Mouse (Mus musculus) fat pad, adult 2 months (tissue): Measurements from ENCODE around the gene Zbtb16.

Experiments
- DNase-seq: peaks from one replicate; pipeline ENCODE4 v3.0.0-alpha.2; 2011; ENCODE audit warnings: low read depth, low spot score; ENCODE audit errors: extremely low read depth

Gene Zbtb16

DNA sequence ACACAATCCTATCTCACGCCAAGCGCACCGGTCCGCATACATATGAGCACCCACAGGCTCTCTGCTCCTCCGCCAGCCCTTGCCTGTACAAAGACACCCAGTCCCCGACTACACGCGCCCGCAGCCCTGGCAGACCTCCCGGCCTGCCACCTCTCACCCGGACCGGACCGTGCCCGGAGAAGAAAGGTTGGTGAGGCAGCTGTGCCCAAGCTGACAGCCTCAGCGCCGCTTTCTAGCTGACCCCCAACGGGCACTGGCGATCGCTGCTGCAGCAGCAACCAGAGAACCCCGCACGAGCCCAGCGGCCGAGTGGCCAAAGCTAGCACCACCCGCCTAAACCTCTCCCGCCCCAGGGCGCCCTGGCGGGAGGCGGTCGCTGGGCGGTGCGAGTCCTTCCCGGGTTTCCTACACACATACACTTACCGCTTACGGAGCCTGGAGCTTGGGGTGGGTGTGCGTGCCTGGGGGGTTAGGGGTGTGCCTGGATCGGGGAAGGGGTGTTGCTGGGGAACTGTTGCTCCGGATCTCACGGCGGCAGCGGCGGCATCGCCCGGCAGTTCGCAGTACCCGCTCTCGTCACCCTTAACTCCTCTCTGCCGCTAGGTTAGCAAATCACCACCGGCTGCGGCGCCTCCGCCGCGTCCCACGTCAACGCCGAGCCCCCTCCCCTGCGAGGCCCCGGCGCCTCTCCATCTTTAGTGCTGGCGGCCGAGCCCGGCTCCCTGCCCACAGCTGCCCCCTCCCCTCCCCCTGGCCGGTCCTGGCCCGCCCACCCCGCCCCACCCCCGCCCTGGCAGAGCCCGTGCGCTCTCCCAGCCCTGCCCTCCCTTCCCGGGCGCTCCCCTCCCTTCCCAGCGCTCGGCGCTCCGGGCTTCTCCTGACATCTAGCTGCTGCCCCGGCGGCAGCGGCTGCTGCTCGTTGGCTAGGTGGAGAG is at the start of gene Zbtb16:
Gene Zbtb16 (minus strand): TSS at position 592 of the 935 bp plus-strand sequence.
- no peak for DNase-seq

DNA sequence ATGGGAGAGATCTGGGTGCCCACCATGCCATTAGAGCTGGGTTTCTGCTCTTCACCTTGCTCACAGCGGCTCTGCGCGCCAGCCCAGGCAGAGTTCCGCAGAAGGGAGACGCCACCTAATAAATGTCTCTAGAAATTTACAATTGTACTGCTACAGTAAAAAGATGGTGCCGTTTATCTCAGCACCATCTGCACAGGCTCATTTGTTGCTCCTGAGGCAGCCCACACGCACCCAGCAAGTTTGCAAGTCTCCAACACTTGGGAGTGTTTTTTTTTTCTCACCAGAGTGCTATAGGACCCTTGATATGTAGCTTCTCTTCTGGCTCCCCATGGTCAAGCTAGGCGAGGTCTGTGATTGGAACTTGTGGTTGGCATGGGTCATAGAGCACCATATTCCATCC is 36.9 kb upstream of the Zbtb16 start:
- DNase-seq = no peak

DNA sequence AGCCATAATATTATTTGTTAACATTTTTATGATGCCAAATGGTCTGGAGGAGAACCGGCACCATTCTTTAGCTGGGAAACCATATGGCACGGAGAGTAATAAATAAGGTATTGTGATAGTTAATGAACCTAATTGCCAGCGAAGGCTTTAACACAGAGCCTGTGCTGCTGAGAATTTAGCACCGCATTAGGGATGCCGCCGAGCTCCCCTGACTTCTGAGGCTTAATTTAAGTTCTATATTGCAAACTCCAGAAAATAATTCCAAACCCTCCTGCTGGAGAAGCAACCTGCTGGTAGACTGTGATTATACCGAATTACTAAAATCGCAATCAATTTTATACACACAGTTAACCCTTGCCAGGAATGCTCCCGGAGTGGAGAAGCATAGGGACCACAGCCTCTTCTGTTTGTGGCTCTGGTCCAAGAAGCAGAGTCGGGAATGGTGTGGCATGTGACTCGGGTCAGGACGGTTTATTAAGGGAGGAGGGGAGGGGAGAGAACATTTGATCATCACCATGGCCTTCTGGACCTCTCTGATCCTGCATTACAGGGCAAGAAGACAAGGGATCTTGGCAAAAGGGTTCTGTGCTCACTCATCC is 30.6 kb upstream of the Zbtb16 start:
- no peak for DNase-seq

DNA sequence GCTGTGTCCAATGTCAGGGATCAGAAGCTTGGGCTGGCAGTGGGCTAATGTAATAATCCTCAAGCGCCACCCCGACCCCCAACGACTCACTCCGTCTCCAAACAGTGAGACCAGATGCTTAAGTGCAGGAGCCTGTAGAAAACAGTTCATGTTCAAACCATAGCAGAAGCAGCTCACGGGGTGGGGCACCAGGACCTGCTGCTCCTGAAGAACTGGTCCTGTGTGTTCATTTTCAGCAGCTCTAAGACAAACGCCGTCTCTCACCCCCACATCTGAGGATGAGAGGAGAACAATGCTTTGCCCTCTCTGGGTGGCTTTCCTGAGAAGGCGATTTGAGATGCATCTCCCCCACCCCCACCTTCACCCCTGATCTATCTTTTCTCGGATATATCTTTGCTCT is 29.2 kb upstream of the Zbtb16 start:
- no peak for DNase-seq

DNA sequence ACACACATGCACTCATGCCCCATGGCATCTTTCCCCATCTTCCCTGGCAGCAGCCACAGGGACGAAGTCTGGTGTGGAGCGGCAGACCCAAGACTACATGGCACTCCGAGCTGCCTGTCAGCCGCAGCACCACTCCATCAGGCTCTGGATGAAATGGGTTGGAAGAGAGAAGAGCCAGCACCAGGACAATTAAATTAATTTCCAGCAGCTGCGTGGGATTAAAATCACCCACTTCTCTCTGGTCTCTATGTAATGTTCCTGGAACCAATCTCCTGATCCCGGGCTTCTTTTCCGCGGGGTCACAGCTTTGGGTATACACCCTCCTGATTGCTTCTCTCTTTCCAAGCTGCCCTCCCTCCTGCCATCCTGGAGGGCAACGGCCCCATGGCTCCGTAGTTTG is 25.5 kb upstream of the Zbtb16 start:
- DNase-seq = no peak

DNA sequence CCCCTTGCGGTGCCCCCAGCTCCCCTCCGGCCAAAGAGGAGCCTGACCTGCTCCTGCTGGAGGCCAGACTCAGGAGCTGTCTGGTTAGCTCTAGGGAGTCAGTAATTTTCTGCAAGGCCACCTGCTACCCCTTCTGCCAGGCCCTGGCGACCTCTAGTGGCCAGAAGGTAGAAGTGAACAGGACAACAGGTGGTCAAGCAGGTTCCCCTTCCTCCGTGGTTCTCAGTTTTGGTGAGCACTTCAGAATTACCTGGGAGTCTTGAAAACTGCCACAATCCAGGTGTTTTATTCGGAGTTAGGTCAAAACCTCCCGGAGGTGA is 24.5 kb upstream of the Zbtb16 start:
- DNase-seq = no peak

DNA sequence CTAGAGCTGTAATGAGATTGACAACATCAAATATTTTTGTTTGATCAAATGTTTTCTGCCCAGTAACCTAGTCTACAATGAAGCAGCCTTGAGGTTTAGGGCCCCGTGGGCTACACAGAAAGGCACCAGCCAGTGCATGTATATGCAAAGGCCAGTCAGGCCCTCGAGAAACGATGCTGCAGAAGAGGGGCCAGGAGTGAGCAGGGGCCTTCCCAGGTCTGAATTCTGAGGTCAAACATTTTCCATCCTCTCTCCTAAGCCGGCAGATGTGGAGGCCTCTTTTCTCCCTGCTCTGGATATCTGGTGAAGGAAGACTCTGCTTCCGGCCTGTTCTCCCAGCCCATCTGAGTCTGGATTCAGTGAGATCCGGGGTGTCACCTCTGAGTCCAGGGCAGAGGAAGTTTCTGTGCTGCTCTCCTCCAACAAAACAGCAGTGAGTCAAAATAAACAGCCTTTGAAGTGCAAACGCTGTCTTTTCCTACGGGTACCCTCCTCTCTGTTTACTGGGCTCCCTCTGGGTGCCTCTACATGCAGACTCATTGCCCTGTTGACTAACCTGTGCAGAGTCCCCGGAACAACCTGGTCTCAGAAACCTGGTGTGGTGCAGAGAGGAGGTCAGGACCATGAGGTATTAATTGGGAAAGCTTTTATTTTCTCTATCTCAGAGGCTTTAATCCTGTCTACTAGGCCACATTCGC is 24.0 kb upstream of the Zbtb16 start:
- no peak for DNase-seq

DNA sequence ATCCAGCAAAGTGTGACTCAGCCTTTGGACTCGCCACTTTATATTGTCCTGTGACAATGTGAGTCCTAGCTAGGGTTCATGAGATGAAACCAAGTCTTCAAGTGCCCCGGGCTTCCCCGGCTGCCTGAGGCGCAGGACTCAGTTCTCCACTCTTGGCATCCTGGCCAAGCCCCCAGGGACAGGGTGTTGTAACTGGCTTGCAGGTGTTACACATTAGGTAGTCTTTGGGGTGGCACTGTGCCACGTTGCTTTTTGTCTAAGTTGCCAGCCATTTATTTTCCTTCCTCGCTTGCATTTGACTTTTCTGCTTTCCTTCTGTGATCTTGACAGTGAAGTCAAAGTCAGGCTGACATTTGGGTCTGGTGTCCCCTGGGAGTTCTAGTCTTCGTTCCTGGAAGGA is 21.9 kb upstream of the Zbtb16 start:
- peak; percentile 49 for DNase-seq

DNA sequence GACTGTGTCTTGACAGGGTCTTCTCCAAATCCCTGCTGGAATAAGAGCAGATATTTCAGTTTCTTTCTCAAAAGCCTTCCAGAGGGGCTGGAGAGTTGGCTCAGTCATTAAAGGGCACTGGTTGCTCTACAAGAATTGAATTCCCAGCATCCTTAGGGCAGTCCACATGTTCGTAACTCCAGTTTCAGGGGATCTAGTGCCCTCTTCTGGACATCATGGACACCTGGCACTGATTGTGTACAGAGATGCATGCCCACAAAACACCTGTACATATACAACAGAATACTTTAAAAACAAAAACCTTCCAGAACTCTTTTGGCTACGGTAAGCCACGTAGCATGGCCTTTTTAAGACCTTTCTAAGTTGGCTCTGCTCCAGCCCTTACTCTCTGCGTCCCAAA is 20.2 kb upstream of the Zbtb16 start:
- DNase-seq = no peak

DNA sequence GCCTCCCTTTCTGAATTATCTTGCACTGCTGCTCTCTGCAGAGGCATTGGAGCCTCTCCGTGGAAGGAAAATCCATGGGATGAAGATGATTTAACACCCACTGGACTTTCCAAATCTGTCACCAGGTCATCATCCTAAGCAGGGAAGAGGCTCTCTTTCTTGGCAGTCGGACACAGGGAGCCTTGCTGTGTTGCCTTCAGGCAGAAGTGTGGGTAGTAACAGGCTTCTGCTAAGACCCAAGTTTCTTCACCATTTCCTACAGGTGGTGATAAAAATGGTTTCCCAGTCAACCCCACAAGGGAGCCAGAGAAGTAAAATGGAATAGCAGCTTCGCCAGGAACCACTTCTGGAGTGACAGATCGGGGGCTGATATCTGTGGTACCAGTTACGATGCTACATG is 13.5 kb upstream of the Zbtb16 start:
- peak; percentile 70 for DNase-seq

DNA sequence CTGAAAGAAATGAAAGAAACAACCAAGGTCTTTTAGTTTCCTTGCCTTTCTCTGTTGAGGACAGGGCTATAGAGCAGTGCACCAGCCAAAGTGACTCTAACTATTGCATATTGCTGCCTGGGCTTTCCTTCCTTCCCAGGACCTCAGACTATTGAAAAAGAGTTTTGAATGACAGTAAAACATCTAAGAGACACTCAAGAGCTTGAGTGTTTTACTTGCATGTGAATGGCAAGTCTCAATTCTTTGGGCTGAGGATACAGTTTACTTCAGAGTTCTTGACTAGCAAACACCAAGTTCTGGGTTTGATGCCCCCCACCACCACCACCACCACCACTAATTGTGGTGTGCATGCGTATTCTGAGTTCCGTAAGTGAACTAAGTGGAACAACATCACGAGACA is 3.5 kb upstream of the Zbtb16 start:
- no peak for DNase-seq

DNA sequence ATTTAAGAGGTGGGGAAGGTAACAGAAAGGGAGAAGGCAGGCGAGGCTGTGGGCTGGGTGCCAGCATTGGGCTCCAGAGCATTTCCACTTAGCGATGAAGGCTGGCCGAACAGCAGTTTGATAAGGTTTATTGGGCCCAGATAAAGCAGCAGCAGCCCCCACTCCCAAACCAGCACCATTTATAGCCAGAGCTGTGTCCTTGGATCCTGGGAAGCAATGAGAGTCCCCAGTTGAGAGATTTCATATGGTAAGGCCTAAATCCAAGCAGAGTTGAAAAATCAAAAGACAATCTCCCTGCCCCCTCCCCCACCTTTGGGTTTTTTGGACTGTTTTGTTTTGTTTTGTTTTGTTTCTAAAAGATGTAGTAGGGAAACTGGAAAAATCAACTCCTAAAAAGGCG is 2.3 kb upstream of the Zbtb16 start:
- DNase-seq = no peak

DNA sequence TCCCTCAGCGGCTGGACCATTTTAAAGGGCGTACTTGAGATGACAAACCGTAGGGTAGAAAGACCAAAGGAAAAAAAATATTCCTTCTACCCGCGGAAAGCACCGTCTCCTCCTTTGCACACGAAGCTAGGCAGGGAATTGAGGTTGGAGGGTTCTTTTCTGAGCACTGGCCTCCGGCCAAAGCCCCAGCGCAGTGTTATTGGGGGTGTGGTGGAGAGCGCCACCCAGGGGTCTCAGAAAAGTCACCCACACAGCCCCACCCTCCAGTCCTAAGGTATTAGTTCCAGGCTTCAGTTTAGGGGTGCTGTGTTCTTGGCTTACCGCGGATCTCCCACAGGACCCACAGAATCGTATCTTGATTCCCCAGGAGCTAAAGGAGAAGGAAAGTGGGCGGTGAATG is 1.2 kb upstream of the Zbtb16 start:
- DNase-seq = no peak

DNA sequence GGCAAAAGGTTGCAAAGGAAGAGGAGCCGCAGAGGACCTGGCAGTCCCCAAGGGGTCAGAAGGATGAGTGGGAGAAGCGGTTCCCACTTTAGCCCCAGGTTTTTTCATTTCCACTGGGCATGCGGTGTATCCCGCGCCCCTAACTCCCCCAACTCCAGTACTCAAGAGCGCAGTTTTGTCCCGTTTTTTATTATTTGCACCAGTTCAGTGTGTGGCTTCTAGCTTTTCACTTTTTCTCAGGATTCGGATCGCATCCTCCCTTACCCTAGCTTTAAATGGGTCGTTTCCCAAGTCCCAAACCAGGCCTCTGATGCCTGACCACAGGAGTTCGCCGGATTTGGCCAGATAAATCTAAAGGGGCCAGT is 526 bp upstream of the Zbtb16 start:
- DNase-seq = no peak

DNA sequence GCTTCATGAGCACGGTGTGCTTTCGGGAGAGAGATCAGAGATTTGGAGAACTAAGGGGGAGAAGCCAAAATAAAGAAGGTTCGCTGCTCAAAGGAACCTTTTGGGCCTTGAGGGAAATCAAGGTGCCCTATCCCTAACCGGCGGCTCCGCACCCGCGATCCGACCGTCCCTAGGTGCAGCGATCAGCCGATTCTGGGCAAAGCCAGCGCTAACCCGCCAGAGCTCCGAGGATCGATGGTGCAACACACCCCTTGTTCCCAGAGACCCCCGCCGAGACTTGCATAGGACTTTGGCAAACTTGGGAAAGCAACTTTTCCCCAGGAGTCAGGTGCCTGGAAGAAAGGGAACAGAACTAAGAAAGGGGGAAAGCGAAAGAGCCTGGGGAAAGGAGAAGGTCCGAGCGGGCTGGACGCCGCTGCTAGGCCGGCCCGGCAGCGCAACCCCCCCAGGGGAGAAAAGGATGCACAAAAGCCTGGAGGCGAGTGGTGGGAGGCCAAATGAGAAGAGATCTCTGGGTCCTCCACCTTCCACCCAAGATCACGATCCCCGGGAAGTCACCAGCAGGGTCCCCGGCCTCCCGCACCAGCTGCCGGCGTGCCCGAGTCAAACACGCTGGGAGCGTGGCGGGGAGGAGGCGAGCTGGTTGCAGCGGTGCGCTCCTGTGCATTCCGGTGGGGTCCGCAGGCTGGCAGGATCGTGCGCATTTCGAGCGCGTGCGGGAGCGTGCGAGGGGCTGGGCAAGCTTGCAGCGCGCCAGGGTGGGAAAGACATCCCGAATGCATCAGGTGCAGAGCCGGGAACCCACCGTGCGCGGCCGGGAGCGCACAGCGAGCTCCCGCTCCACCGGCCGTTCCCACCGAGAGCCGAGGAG is 1.2 kb downstream of the Zbtb16 start:
- DNase-seq = no peak

DNA sequence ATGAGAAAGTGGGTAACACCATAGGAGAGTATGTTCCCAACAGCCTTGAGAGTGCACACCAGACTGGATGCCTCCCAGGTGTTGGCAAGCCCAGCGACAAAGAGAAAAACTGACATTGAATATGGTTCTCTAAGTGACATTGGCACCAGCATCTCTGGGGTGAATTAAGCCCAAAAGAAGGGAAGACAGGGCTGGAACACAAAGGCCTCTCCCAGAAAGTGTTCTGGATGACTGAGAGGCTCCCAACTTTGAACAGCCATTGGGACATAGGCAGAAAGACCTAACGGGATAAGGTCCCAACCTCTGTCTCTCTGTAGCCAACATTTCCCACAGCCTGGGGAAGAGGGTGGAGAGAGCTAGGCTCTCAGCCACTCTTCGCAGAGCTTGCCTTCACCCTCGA is 2.0 kb downstream of the Zbtb16 start:
- DNase-seq = no peak

DNA sequence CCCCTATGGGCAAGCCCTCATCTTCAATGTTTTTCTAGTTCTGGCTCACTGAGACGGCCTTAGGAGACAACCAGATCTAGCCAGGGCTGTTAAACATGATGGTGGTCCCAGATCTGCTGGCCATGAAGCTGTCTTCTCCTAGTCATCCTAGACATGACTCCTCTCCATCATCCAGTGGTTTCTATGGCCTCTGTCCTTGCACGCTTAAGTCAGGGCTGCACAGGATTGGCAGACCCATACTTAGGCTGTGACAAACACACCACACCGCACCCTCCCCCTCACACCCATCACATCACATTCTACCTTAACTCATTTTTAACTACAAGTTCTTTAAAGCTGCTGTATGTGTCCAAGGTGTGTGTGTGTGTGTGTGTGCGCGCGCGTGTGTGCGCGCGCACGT is 2.5 kb downstream of the Zbtb16 start:
- DNase-seq = no peak

DNA sequence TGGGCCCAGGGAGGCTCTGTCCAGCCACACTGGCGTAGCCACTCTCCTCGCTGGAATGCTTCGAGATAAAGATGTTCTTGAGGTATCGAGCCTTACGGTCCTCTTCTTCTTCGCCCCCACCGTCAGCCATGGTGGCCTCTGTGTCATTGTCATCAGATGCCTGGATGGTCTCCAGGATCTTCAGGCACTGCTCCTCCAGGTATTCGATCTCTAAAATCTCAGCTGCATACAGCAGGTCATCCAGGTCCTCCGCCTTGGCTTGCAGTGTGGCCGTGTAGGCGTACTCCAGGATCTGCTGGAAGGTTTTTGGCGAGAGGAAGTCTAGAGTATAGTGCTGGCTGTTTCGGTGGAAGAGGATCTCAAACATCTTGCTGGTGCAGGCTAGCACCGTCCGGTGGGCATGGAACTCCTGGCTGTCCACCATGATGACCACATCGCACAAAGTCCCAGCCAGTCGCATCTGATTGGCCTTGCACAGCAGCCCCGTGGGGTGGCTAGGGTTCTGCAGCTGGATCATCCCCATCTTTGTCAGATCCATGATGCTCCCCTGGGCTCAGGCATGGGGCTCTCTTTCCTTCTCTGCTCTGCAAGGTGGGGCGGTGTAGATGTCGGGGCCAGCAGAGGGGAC is 3.4 kb downstream of the Zbtb16 start:
- no peak for DNase-seq

DNA sequence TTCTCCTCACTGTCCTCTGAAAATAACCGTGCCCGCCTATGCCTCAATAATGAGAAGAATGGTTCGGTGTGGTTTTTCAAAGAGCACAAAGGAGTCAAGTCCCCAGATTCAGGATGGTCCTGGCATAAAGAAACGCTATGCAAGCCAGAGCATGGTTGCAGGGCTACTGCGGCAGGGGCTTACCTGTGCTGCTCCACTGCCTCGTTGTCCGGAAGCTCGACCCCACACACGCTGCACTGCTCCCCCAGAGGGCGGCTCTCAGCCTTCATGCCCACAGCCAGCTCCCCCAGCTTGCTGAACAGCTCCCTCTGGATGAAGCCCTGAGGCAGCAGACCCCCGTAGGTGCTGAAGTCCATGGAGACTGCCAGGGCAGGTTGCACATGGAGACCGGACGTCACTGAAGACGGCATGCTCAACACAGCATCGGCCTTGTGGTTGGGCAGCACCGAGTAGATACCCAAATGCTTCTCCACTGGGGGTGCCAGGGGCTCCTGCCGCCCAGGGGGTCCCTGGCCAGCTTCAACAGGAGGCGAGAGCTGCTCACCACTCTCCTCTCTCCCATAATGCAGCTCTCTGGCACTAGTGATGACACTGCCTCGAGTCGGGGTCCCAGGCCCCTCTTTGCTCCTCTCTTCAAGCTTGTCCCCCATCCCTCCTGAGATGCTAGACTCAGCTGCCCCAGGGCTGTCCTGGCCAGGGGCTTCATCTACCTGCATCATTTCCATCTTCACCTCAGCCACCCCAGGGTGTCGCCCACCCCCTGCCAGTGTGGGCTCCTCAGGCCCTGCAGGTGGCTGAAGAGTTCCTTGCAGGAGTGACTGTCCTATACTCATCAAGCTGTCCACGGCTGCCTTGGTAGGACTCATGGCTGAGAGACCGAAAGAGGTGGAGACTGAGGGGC is 4.2 kb downstream of the Zbtb16 start:
- DNase-seq = no peak

DNA sequence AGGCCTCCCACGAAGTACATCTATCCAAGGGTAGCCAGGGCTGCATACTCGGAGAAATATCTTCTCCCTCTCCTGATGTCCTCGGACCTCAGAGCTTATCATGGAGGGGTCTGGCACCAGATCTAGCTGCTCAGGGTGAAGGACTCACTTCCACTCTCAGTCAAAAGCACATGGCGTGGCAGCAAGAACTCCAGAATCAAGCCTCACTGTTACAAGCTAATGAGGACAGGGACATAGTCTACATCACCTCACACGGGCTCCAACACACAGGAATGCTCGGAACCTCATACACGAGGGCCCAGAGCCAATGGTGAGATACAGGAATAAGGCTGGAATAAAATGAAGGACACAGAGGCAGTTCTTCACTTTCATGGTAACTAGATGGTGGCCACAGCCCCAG is 7.2 kb downstream of the Zbtb16 start:
- no peak for DNase-seq
